Mouse (Mus musculus) MEL (cell line): Measurements from ENCODE around the gene Ccdc162. TPM values are rescaled to one million over a fixed set of nuclear protein-coding genes. Genes with fewer than 3 reads are reported as not detected.

Source experiments
- DNase-seq: peaks from one replicate; pipeline ENCODE4 v3.0.0; 2011; ENCODE audit warnings: low read depth, low spot score
- H3K27ac ChIP-seq: 2 replicates; pipeline ENCODE4 v1.5.1; 2012; ENCODE audit warnings: low read depth, mild to moderate bottlenecking, control low read depth, low read length, moderate library complexity; ENCODE audit not compliant: control insufficient read depth
- H3K27me3 ChIP-seq, 2 experiments: fragments of 150-350 bp in 1 of 2; sonication (generic) in 1 of 2; 2 replicates each; pipeline ENCODE4 v1.6.1; 2012; ENCODE audit warnings: low read length in 2 of 2, mild to moderate bottlenecking in 2 of 2, improper control_type of control experiment in 1 of 2, moderate library complexity in 1 of 2; ENCODE audit not compliant: insufficient read depth in 2 of 2, control insufficient read depth in 1 of 2
- H3K36me3 ChIP-seq, 2 experiments: 2 replicates each; pipeline ENCODE4 v1.6.1; 2012 to 2014; ENCODE audit warnings: low read length in 2 of 2, improper control_type of control experiment in 1 of 2, inconsistent platforms in 1 of 2, mild to moderate bottlenecking in 1 of 2; ENCODE audit not compliant: insufficient read depth in 2 of 2, control insufficient read depth in 1 of 2
- H3K4me1 ChIP-seq, 2 experiments: fragments of 150-350 bp in 1 of 2; sonication (generic) in 1 of 2; 2 replicates each; pipeline ENCODE4 v1.6.1; 2012; ENCODE audit warnings: low read length in 2 of 2, improper control_type of control experiment in 1 of 2, mild to moderate bottlenecking in 1 of 2; ENCODE audit not compliant: insufficient read depth in 2 of 2, control insufficient read depth in 1 of 2
- H3K4me3 ChIP-seq, 2 experiments: fragments of 150-350 bp in 1 of 2; sonication (generic) in 1 of 2; 2 replicates each; pipeline ENCODE4 v1.5.1; 2012; ENCODE audit warnings: low read depth in 2 of 2, low read length in 2 of 2, mild to moderate bottlenecking in 2 of 2, moderate library complexity in 2 of 2, control low read depth in 1 of 2, improper control_type of control experiment in 1 of 2; ENCODE audit not compliant: control insufficient read depth in 1 of 2, insufficient read depth in 1 of 2
- H3K79me2 ChIP-seq: 2 replicates; pipeline ENCODE4 v1.6.1; 2012; ENCODE audit warnings: mild to moderate bottlenecking, low read length, moderate library complexity; ENCODE audit not compliant: control insufficient read depth, poor library complexity, insufficient read depth
- H3K9ac ChIP-seq: 2 replicates; pipeline ENCODE4 v1.6.1; 2012; ENCODE audit warnings: low read depth, mild to moderate bottlenecking, control low read depth, low read length, moderate library complexity; ENCODE audit not compliant: control insufficient read depth, poor library complexity, severe bottlenecking
- H3K9me3 ChIP-seq: fragments of 150-350 bp; sonication (generic); replicated peaks from 2 replicates; pipeline ENCODE4 v1.6.1; 2012; ENCODE audit warnings: mild to moderate bottlenecking, low read length, improper control_type of control experiment, moderate library complexity; ENCODE audit not compliant: insufficient read depth
- BHLHE40 ChIP-seq: IDR thresholded peaks from 2 replicates; pipeline ENCODE4 v1.6.1; 2012; ENCODE audit warnings: low read depth, mild to moderate bottlenecking, inconsistent platforms, low read length, improper control_type of control experiment, borderline replicate concordance
- CHD2 ChIP-seq: IDR thresholded peaks from 2 replicates; pipeline ENCODE4 v1.6.1; 2011; ENCODE audit warnings: low read length, improper control_type of control experiment
- ELF1 ChIP-seq: IDR thresholded peaks from 2 replicates; pipeline ENCODE4 v1.6.1; 2014; ENCODE audit warnings: low read depth, mild to moderate bottlenecking, inconsistent platforms, low read length, improper control_type of control experiment, moderate library complexity
- EP300 ChIP-seq, 2 experiments: IDR thresholded peaks; 2 replicates each; pipeline ENCODE4 v1.6.1; 2011; ENCODE audit warnings: improper control_type of control experiment in 2 of 2, low read length in 2 of 2, low read depth in 1 of 2, mild to moderate bottlenecking in 1 of 2
- GABPA ChIP-seq: IDR thresholded peaks from 2 replicates; pipeline ENCODE4 v1.6.1; 2012; ENCODE audit warnings: low read depth, mild to moderate bottlenecking, inconsistent platforms, low read length, improper control_type of control experiment, moderate library complexity
- GATA1 ChIP-seq: IDR thresholded peaks from 2 replicates; pipeline ENCODE4 v1.6.1; 2011; ENCODE audit warnings: low read depth, low read length, improper control_type of control experiment
- MAFK ChIP-seq: IDR thresholded peaks from 2 replicates; pipeline ENCODE4 v1.6.1; 2011; ENCODE audit warnings: low read depth, mild to moderate bottlenecking, low read length, improper control_type of control experiment, borderline replicate concordance
- MAX ChIP-seq: IDR thresholded peaks from 2 replicates; pipeline ENCODE4 v1.6.1; 2011; ENCODE audit warnings: low read length, improper control_type of control experiment
- MAZ ChIP-seq: IDR thresholded peaks from 2 replicates; pipeline ENCODE4 v1.6.1; 2012; ENCODE audit warnings: low read depth, mild to moderate bottlenecking, inconsistent platforms, low read length, improper control_type of control experiment
- MXI1 ChIP-seq: IDR thresholded peaks from 2 replicates; pipeline ENCODE4 v1.6.1; 2011; ENCODE audit warnings: mild to moderate bottlenecking, low read depth, low read length, improper control_type of control experiment
- MYC ChIP-seq: IDR thresholded peaks from 2 replicates; pipeline ENCODE4 v1.6.1; 2011; ENCODE audit warnings: low read depth, mild to moderate bottlenecking, low read length, improper control_type of control experiment, moderate library complexity
- POLR2A ChIP-seq, 2 experiments: IDR thresholded peaks; 2 replicates each; pipeline ENCODE4 v1.6.1; 2011 to 2012; ENCODE audit warnings: low read length in 2 of 2, mild to moderate bottlenecking in 2 of 2, control low read depth in 1 of 2, improper control_type of control experiment in 1 of 2, low read depth in 1 of 2, moderate library complexity in 1 of 2; ENCODE audit not compliant: control insufficient read depth in 1 of 2, insufficient read depth in 1 of 2, poor library complexity in 1 of 2
- POLR2AphosphoS2 ChIP-seq: IDR thresholded peaks from 2 replicates; pipeline ENCODE4 v1.6.1; 2011; ENCODE audit warnings: low read length, improper control_type of control experiment
- POLR2AphosphoS5 ChIP-seq: IDR thresholded peaks from 2 replicates; pipeline ENCODE4 v1.6.1; 2012; ENCODE audit warnings: low read depth, borderline replicate concordance, mild to moderate bottlenecking, inconsistent platforms, low read length, moderate library complexity, mixed read lengths
- SIN3A ChIP-seq: IDR thresholded peaks from 2 replicates; pipeline ENCODE4 v1.6.1; 2012; ENCODE audit warnings: low read length, improper control_type of control experiment, inconsistent platforms
- TAL1 ChIP-seq: IDR thresholded peaks from 2 replicates; pipeline ENCODE4 v1.6.1; 2012; ENCODE audit warnings: mild to moderate bottlenecking, inconsistent platforms, low read length, moderate library complexity, mixed read lengths
- UBTF ChIP-seq: IDR thresholded peaks from 2 replicates; pipeline ENCODE4 v1.6.1; 2012; ENCODE audit warnings: low read depth, mild to moderate bottlenecking, inconsistent platforms, low read length, improper control_type of control experiment, moderate library complexity, borderline replicate concordance; ENCODE audit not compliant: insufficient read depth
- ZC3H11A ChIP-seq: IDR thresholded peaks from 2 replicates; pipeline ENCODE4 v1.6.1; 2012; ENCODE audit warnings: low read depth, mild to moderate bottlenecking, inconsistent platforms, low read length, improper control_type of control experiment
- ZNF384 ChIP-seq: IDR thresholded peaks from 2 replicates; pipeline ENCODE4 v1.6.1; 2012; ENCODE audit warnings: low read depth, mild to moderate bottlenecking, inconsistent platforms, low read length, improper control_type of control experiment
- polyA plus RNA-seq, 2 experiments: library from polyadenylated mRNA; stranded (reverse) in 1 of 2; unstranded in 1 of 2; fragments of >175 nt in 1 of 2; fragments of >200 nt in 1 of 2; gene quantifications; 2 replicates each; pipeline versions ENCODE4 v1.2.1 to v1.2.4; 2012; ENCODE audit warnings: low replicate concordance in 2 of 2, low read depth in 1 of 2; ENCODE audit not compliant: insufficient read length in 2 of 2, insufficient read depth in 1 of 2, missing spikeins in 1 of 2
- total RNA-seq: library from RNA; depleted of rRNA; stranded (reverse); fragments of 300-350 nt; gene quantifications from 2 replicates; pipeline ENCODE4 v1.2.3, GENCODE M21; 2012

Ccdc162 gene
- total and polyA plus RNA-seq, 3 experiments: 0.06 TPM; not detected in 2

DNA sequence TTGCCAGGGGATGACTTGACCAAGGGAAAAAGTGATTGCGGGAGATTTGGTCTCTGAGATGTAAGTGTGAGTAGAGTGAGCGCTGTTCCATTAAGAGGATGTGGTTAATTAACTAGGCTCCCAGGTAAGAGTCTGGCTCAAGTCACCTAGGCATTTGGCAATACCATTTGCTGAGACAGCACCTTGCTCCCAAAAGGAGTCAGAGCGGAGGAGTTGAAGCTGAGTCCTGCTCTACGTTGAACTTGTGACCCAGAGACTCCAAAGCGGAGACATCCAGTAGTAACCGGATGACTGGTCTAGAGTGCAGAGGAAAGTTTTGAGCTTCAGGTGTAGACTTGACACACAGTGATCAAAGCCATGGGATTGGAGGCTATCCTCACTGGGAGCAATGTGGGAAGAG, 174.4 kb downstream of the Ccdc162 start:
- peaks cover 0 to 5% of the 10 kb centered on the region in 2 experiments; a peak in 2 of 4 replicates for H3K27me3 ChIP-seq

DNA sequence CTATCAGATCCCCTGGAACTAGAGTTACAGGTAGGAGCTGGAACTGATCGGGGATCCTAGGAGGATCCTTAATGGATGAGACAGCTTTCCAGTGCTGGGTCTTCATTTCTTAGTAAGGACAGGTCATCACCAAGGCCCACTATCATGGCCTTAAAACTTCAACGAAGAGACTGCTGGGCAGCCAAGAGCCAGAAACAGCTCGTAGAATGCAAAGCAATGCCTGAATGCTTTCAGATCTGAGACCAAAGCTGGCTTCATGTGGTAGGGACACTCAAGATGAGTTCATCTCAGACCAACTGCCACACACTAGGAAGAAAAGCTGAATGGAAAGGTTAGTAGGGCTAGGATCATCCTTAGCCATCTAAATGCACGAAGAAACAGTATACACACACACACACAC, 177.4 kb downstream of the Ccdc162 start:
- H3K79me2 ChIP-seq: no peaks in the 10 kb centered on the region
- H3K4me3 ChIP-seq: no peak overlapping the region
- H3K4me1 ChIP-seq: no peaks in the 10 kb centered on the region
- DNase-seq: no peak
- H3K27me3 ChIP-seq: no peaks in the 10 kb centered on the region
- no peaks in the 10 kb centered on the region for H3K36me3 ChIP-seq
- no peak overlapping the region for H3K27ac ChIP-seq
- TF ChIP-seq MAX (no peak), MAFK (no peak), POLR2AphosphoS2 (no peak)
- no peaks in the 10 kb centered on the region for H3K9me3 ChIP-seq
- H3K9ac ChIP-seq: no peak overlapping the region

More for the DNA sequence above, 174.4 kb downstream of the Ccdc162 start:
- Histone ChIP-seq H3K9me3 (no peaks in the 10 kb centered on the region), H3K27ac (no peak overlapping the region), H3K4me3 (no peak overlapping the region), H3K36me3 (no peaks in the 10 kb centered on the region), H3K79me2 (no peaks in the 10 kb centered on the region), H3K4me1 (no peaks in the 10 kb centered on the region), H3K9ac (no peak overlapping the region)
- DNase-seq: no peak
- TF ChIP-seq MAZ (no peak), ZNF384 (no peak), MYC (no peak), POLR2A (IDR thresholded peaks at IDR 0.05; ENCODE audit: control insufficient read depth in 1 of 2, insufficient read depth in 1 of 2, low read depth in 1 of 2, low read length in 2 of 2, poor library complexity in 1 of 2) (no peak), MAX (no peak), GABPA (no peak), TAL1 (no peak), MAFK (no peak), ZC3H11A (no peak), BHLHE40 (no peak), SIN3A (no peak), MXI1 (no peak), EP300 (IDR thresholded peaks at IDR 0.05; ENCODE audit: low read depth in 1 of 2, low read length in 2 of 2) (no peak), POLR2AphosphoS5 (no peak), UBTF (no peak), CHD2 (no peak), GATA1 (no peak), POLR2AphosphoS2 (no peak), ELF1 (no peak)
